Mouse (Mus musculus): ENCODE measurements around the gene Erg.

DNA sequence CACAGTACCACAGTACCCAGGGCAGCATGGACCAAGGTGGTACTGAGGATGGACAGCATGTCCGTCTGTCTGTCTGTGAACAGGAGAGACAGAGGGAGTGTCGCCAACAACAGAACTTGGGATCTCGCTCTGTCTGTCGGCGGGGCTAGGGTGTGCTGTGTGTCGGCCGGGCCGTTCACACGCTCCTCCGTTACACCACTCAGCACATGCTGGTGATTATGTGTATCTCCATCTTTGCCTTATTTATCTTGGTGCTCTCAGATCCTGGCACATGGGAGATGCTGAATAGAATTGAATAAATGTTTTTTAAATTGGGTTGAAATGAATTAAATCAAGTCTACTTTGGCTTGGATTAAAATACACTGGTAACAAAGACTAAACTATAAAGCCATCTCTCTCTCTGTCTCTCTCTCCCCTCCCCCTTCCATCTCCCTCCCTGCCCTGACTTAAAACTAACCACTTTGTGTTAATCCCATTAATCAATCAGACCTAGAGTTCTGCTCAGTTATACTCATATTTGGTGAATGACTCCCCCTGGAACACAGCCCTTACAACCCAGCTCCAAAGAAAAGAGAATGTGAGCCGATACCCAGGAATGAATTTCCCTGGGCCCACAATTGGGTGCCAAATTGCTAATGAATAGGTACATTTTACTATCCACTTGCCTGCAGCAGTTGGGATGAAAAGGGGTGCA lies 10.6 kb upstream of the Erg start:
- TF ChIP-seq CTCF (IDR thresholded peaks at IDR 0.05; ENCODE audit: low read depth, low read length) (no peak), POLR2A (IDR thresholded peaks at IDR 0.05; ENCODE audit: borderline replicate concordance, low read depth, low read length) (no peak)
